Mouse (Mus musculus) forebrain, embryonic 11.5 days (tissue): Measurements from ENCODE around the gene Uba1. TPM values are rescaled to one million over a fixed set of nuclear protein-coding genes. Genes with fewer than 3 reads are reported as not detected.

Source experiments
- ATAC-seq: fragments of 200-750 bp; cut with Nextera tagmentation; replicated peaks from 2 replicates; pipeline ENCODE4 v1.8.0; 2017; ENCODE audit warnings: moderate TSS enrichment; ENCODE audit not compliant: low FRiP score
- DNase-seq: peaks from one replicate; pipeline ENCODE4 v3.0.0-alpha.2; 2017; ENCODE audit warnings: low spot score
- H3K27ac ChIP-seq: fragments of 300-500 bp; sonication (generic); 2 replicates; pipeline ENCODE4 v1.5.1; 2014; ENCODE audit warnings: low read depth, low read length
- H3K27me3 ChIP-seq: fragments of 300-500 bp; sonication (generic); 2 replicates; pipeline ENCODE4 v1.6.1; 2014; ENCODE audit warnings: mild to moderate bottlenecking, low read length, mixed read lengths; ENCODE audit not compliant: control insufficient read depth, insufficient read depth
- H3K36me3 ChIP-seq: fragments of 300-500 bp; sonication (generic); 2 replicates; pipeline ENCODE4 v1.6.1; 2014; ENCODE audit warnings: mild to moderate bottlenecking, low read length, moderate library complexity, mixed read lengths; ENCODE audit not compliant: control insufficient read depth, insufficient read depth
- H3K4me1 ChIP-seq: fragments of 300-500 bp; sonication (generic); replicated peaks from 2 replicates; pipeline ENCODE4 v1.6.1; 2014; ENCODE audit warnings: low read length, mixed read lengths; ENCODE audit not compliant: control insufficient read depth, insufficient read depth
- H3K4me2 ChIP-seq: fragments of 300-500 bp; sonication (generic); 2 replicates; pipeline ENCODE4 v1.6.1; 2014; ENCODE audit warnings: low read depth, mild to moderate bottlenecking, low read length, moderate library complexity, mixed read lengths; ENCODE audit not compliant: severe bottlenecking
- H3K4me3 ChIP-seq: fragments of 300-500 bp; sonication (generic); 2 replicates; pipeline ENCODE4 v1.5.1; 2014; ENCODE audit warnings: low read depth, low read length
- H3K9ac ChIP-seq: fragments of 300-500 bp; sonication (generic); 2 replicates; pipeline ENCODE4 v1.6.1; 2014; ENCODE audit warnings: low read length
- H3K9me3 ChIP-seq: fragments of 300-500 bp; sonication (generic); 2 replicates; pipeline ENCODE4 v1.6.1; 2016; ENCODE audit warnings: low read length, mixed read lengths; ENCODE audit not compliant: control insufficient read depth
- WGBS: fragments of 180-500 bp; shearing (Covaris S2); extraction: QIAGEN DNeasy Blood & Tissue Kit; methylation state at CpG from one replicate; pipeline ENCODE4 v1.1.7; 2014; 5-methylcytosine and 5-hydroxymethylcytosine counted together
- polyA plus RNA-seq: library from polyadenylated mRNA; unstranded; fragments of >200 nt; fragmentation: Nextera tagmentation; extraction: Ambion mirVana; gene quantifications from 2 replicates; pipeline ENCODE4 v1.2.1, GENCODE M21; 2014

Uba1 gene
- polyA plus RNA-seq, 1 experiment from 2014 or later: 300 TPM

- 17% methylated on average over 24 of the region's 24 CpGs for WGBS
- no peaks in the 10 kb centered on the region for H3K4me1 ChIP-seq
- no peaks in the 10 kb centered on the region for H3K36me3 ChIP-seq
- peak overlapping the region; percentile 66 for H3K4me2 ChIP-seq
- no peak for DNase-seq
- no peak for ATAC-seq
- H3K4me3 ChIP-seq: peak overlapping the region; percentile 40
- H3K9ac ChIP-seq: peak overlapping the region; percentile 49
- no peak overlapping the region for H3K27ac ChIP-seq
- H3K9me3 ChIP-seq: no peaks in the 10 kb centered on the region
- no peaks in the 10 kb centered on the region for H3K27me3 ChIP-seq
Measured at GRCm38 (mm10) chrX:20658891-20659406, 823 bp downstream of the Uba1 start.

GRCm38 (mm10) chrX:20662317-20662715 lies 4.2 kb downstream of the Uba1 start:
- Histone ChIP-seq H3K9ac (no peak overlapping the region), H3K4me1 (no peaks in the 10 kb centered on the region), H3K4me3 (peak overlapping the region; percentile 56; the same call in 1 of the 2 replicates), H3K4me2 (no peak overlapping the region), H3K36me3 (no peaks in the 10 kb centered on the region), H3K27me3 (no peaks in the 10 kb centered on the region), H3K27ac (peak overlapping the region; percentile 70), H3K9me3 (no peaks in the 10 kb centered on the region)
- no peak for DNase-seq
- ATAC-seq: peak; percentile 68
- 29% methylated on average over 5 of the region's 5 CpGs for WGBS

GRCm38 (mm10) chrX:20662716-20663443 lies 4.8 kb downstream of the Uba1 start:
- no peaks in the 10 kb centered on the region for H3K27me3 ChIP-seq
- H3K4me1 ChIP-seq: no peaks in the 10 kb centered on the region
- H3K4me3 ChIP-seq: peak overlapping the region; percentile 56
- ATAC-seq (peak; percentile 88), DNase-seq (peak; percentile 88)
- H3K9me3 ChIP-seq: no peaks in the 10 kb centered on the region
- H3K27ac ChIP-seq: peak overlapping the region; percentile 41; the same call in 1 of the 2 replicates
- WGBS: 17% methylated on average over 27 of the region's 28 CpGs
- H3K4me2 ChIP-seq: peak overlapping the region; percentile 57
- H3K9ac ChIP-seq: peak overlapping the region; percentile 70
- H3K36me3 ChIP-seq: no peaks in the 10 kb centered on the region

DNA sequence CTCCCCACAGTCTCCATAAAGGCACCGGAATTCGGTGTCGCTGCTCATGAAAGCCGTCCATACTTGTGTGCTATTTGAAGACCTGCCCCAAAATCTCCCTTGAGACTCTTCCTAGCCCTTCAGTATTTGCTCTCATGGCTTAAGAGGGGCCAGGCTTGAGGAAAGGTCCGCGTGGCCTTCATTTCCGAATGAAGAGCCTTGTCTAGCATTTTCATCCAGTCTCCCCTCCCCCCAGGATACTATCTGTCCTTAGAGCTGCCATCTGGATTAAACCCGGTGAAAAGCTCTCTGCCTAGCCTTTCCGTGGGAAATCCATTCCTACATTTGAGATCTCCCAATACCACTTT lies 5.3 kb downstream of the Uba1 start:
- Histone ChIP-seq H3K27me3 (no peaks in the 10 kb centered on the region), H3K9me3 (no peaks in the 10 kb centered on the region), H3K36me3 (no peaks in the 10 kb centered on the region), H3K9ac (peak overlapping the region; percentile 70), H3K4me2 (peak overlapping the region; percentile 57), H3K27ac (0 out of 2 replicates have a peak overlapping the region, but pooled peaks have one; percentile 12), H3K4me1 (no peaks in the 10 kb centered on the region), H3K4me3 (peak overlapping the region; percentile 56)
- DNase-seq (no peak), ATAC-seq (no peak)
- 22% methylated on average over 9 of the region's 9 CpGs for WGBS

GRCm38 (mm10) chrX:20687519-20688067 lies 29.5 kb downstream of the Uba1 start, which contains the start of gene Cdk16:
Gene Cdk16 (plus strand): TSS chrX:20687954.
- Histone ChIP-seq H3K4me3 (peak within 1 kb of the TSS; percentile 62), H3K36me3 (no peaks in the 10 kb centered on the region; the same call in 1 of the 2 replicates)

GRCm38 (mm10) chrX:20688068-20688547 lies 30.0 kb downstream of the Uba1 start:
- peak overlapping the region; percentile 61 for H3K4me2 ChIP-seq
- no peaks in the 10 kb centered on the region for H3K36me3 ChIP-seq
- WGBS: 22% methylated on average over 21 of the region's 33 CpGs
- ATAC-seq (peak; percentile 92), DNase-seq (peak; percentile 88)
- H3K27me3 ChIP-seq: no peaks in the 10 kb centered on the region
- peaks cover 2% of the 10 kb centered on the region; the same call in 1 of the 2 replicates for H3K4me1 ChIP-seq
- H3K9ac ChIP-seq: peak overlapping the region; percentile 80
- H3K27ac ChIP-seq: peak overlapping the region; percentile 94
- peak overlapping the region; percentile 62 for H3K4me3 ChIP-seq
- H3K9me3 ChIP-seq: no peaks in the 10 kb centered on the region

More at GRCm38 (mm10) chrX:20687519-20688067, 29.5 kb downstream of the Uba1 start, which contains the start of gene Cdk16:
- WGBS: 23% methylated on average over 16 of the region's 16 CpGs
- H3K27ac ChIP-seq: peak within 1 kb of the TSS; percentile 94
- DNase-seq (peak; percentile 84), ATAC-seq (peak; percentile 92)
- H3K9me3 ChIP-seq: no peaks in the 10 kb centered on the region
- peak within 1 kb of the TSS; percentile 61 for H3K4me2 ChIP-seq
- H3K9ac ChIP-seq: peak within 1 kb of the TSS; percentile 80
- peaks cover 2% of the 10 kb centered on the region; the same call in 1 of the 2 replicates for H3K4me1 ChIP-seq
- H3K27me3 ChIP-seq: no peaks in the 10 kb centered on the region

GRCm38 (mm10) chrX:20688615-20689014 lies 30.5 kb downstream of the Uba1 start:
- H3K36me3 ChIP-seq: no peaks in the 10 kb centered on the region
- no peaks in the 10 kb centered on the region for H3K9me3 ChIP-seq
- H3K9ac ChIP-seq: peak overlapping the region; percentile 80
- WGBS: 24% methylated on average over 24 of the region's 35 CpGs
- ATAC-seq (peak; percentile 73), DNase-seq (peak; percentile 79)
- peak overlapping the region; percentile 61 for H3K4me2 ChIP-seq
- H3K4me1 ChIP-seq: peaks cover 2% of the 10 kb centered on the region; the same call in 1 of the 2 replicates
- no peaks in the 10 kb centered on the region for H3K27me3 ChIP-seq
- H3K27ac ChIP-seq: peak overlapping the region; percentile 94
- H3K4me3 ChIP-seq: peak overlapping the region; percentile 62

GRCm38 (mm10) chrX:20691566-20691965 lies 33.4 kb downstream of the Uba1 start:
- DNase-seq (no peak), ATAC-seq (no peak)
- 79% methylated on average over 3 of the region's 3 CpGs for WGBS
- Histone ChIP-seq H3K4me1 (peaks cover 2% of the 10 kb centered on the region; the same call in 1 of the 2 replicates), H3K27me3 (no peaks in the 10 kb centered on the region), H3K9ac (no peak overlapping the region), H3K36me3 (no peaks in the 10 kb centered on the region; the same call in 1 of the 2 replicates), H3K4me3 (no peak overlapping the region), H3K9me3 (no peaks in the 10 kb centered on the region), H3K4me2 (no peak overlapping the region), H3K27ac (no peak overlapping the region)
